Mouse (Mus musculus) neural tube, embryonic 13.5 days (tissue): ENCODE measurements around the gene Avil. TPM values are rescaled to one million over a fixed set of nuclear protein-coding genes. Genes with fewer than 3 reads are reported as not detected.
A peak's percentile ranks its signal among the peaks of the same experiment; 100 is the strongest.

ENCODE experiments used
- ATAC-seq: fragments of 200-750 bp; cut with Nextera tagmentation; 2 replicates; pipeline ENCODE4 v1.8.0; 2017; ENCODE audit warnings: low read depth, mild to moderate bottlenecking, moderate TSS enrichment, moderate library complexity
- H3K27ac ChIP-seq: fragments of 300-500 bp; sonication (generic); replicated peaks from 2 replicates; pipeline ENCODE4 v1.5.1; 2015; ENCODE audit warnings: moderate library complexity, mild to moderate bottlenecking, inconsistent platforms
- H3K27me3 ChIP-seq: fragments of 300-500 bp; sonication (generic); 2 replicates; pipeline ENCODE4 v1.6.1; 2015; ENCODE audit warnings: mild to moderate bottlenecking, inconsistent platforms
- H3K36me3 ChIP-seq: fragments of 300-500 bp; sonication (generic); 2 replicates; pipeline ENCODE4 v1.6.1; 2015; ENCODE audit warnings: mild to moderate bottlenecking, inconsistent platforms
- H3K4me1 ChIP-seq: fragments of 300-500 bp; sonication (generic); replicated peaks from 2 replicates; pipeline ENCODE4 v1.6.1; 2015; ENCODE audit warnings: inconsistent platforms
- H3K4me2 ChIP-seq: fragments of 300-500 bp; sonication (generic); 2 replicates; pipeline ENCODE4 v1.6.1; 2015; ENCODE audit warnings: inconsistent platforms, mild to moderate bottlenecking, moderate library complexity
- H3K4me3 ChIP-seq: fragments of 300-500 bp; sonication (generic); 2 replicates; pipeline ENCODE4 v1.5.1; 2015; ENCODE audit warnings: mild to moderate bottlenecking, inconsistent platforms
- H3K9ac ChIP-seq: fragments of 300-500 bp; sonication (generic); 2 replicates; pipeline ENCODE4 v1.6.1; 2015; ENCODE audit warnings: moderate library complexity, mild to moderate bottlenecking, inconsistent platforms
- H3K9me3 ChIP-seq: fragments of 300-500 bp; sonication (generic); 2 replicates; pipeline ENCODE4 v1.6.1; 2016; ENCODE audit warnings: inconsistent platforms
- WGBS: fragments of 180-500 bp; shearing (Covaris S2); methylation state at CpG from one replicate; pipeline ENCODE4 v1.1.7; 2015; 5-methylcytosine and 5-hydroxymethylcytosine counted together
- polyA plus RNA-seq: library from polyadenylated mRNA; unstranded; fragments of >200 nt; fragmentation: Nextera tagmentation; extraction: Ambion mirVana; gene quantifications from 2 replicates; pipeline ENCODE4 v1.2.1, GENCODE M21; 2015

Gene Avil
- polyA plus RNA-seq, 1 experiment from 2014 or later: 36.0 TPM

GRCm38 (mm10) chr10:127001297-127001696 is 788 bp downstream of the Avil start:
- H3K36me3 ChIP-seq: peaks cover 35% of the 10 kb centered on the region
- no peaks in the 10 kb centered on the region for H3K27me3 ChIP-seq
- H3K4me3 ChIP-seq: no peak overlapping the region
- H3K4me1 ChIP-seq: no peaks in the 10 kb centered on the region
- no peak overlapping the region for H3K4me2 ChIP-seq
- ATAC-seq: no peak
- H3K9ac ChIP-seq: no peak overlapping the region
- WGBS: 90% methylated on average over 9 of the region's 9 CpGs
- no peaks in the 10 kb centered on the region for H3K9me3 ChIP-seq
- H3K27ac ChIP-seq: no peak overlapping the region

- Histone ChIP-seq H3K27me3 (no peaks in the 10 kb centered on the region), H3K4me2 (no peak overlapping the region), H3K27ac (no peak overlapping the region), H3K4me3 (no peak overlapping the region), H3K9me3 (no peaks in the 10 kb centered on the region), H3K36me3 (peaks cover 35% of the 10 kb centered on the region), H3K9ac (no peak overlapping the region), H3K4me1 (no peaks in the 10 kb centered on the region)
- no peak for ATAC-seq
- 55% methylated on average over 1 of the region's 1 CpGs for WGBS
These were observed 1.5 kb downstream of the Avil start for GRCm38 (mm10) chr10:127002056-127002455.

- Histone ChIP-seq H3K4me3 (no peak overlapping the region), H3K27ac (no peak overlapping the region), H3K9me3 (no peaks in the 10 kb centered on the region), H3K9ac (no peak overlapping the region), H3K36me3 (peaks cover 28% of the 10 kb centered on the region), H3K4me2 (no peak overlapping the region), H3K27me3 (no peaks in the 10 kb centered on the region), H3K4me1 (no peaks in the 10 kb centered on the region)
- WGBS: 90% methylated on average over 5 of the region's 5 CpGs
- no peak for ATAC-seq
These were observed 2.3 kb downstream of the Avil start for GRCm38 (mm10) chr10:127002765-127003164.

GRCm38 (mm10) chr10:127003334-127003733 is 2.8 kb downstream of the Avil start:
- Histone ChIP-seq H3K9me3 (no peaks in the 10 kb centered on the region), H3K27ac (no peak overlapping the region), H3K4me2 (no peak overlapping the region), H3K4me3 (no peak overlapping the region), H3K9ac (no peak overlapping the region), H3K36me3 (peaks cover 22% of the 10 kb centered on the region), H3K4me1 (no peaks in the 10 kb centered on the region), H3K27me3 (no peaks in the 10 kb centered on the region)
- no peak for ATAC-seq
- 90% methylated on average over 8 of the region's 8 CpGs for WGBS

GRCm38 (mm10) chr10:127003806-127004205 is 3.3 kb downstream of the Avil start:
- Histone ChIP-seq H3K4me1 (no peaks in the 10 kb centered on the region), H3K4me3 (no peak overlapping the region), H3K27ac (no peak overlapping the region), H3K27me3 (no peaks in the 10 kb centered on the region), H3K9me3 (no peaks in the 10 kb centered on the region), H3K36me3 (peaks cover 17% of the 10 kb centered on the region), H3K9ac (no peak overlapping the region), H3K4me2 (no peak overlapping the region)
- ATAC-seq: no peak
- WGBS: 75% methylated on average over 7 of the region's 7 CpGs

GRCm38 (mm10) chr10:127016488-127016887 is 16.0 kb downstream of the Avil start:
- no peak overlapping the region for H3K4me3 ChIP-seq
- no peak overlapping the region for H3K27ac ChIP-seq
- H3K36me3 ChIP-seq: peaks cover 11% of the 10 kb centered on the region; the same call in 1 of the 2 replicates
- 63% methylated on average over 5 of the region's 5 CpGs for WGBS
- H3K9me3 ChIP-seq: no peaks in the 10 kb centered on the region
- no peak overlapping the region for H3K9ac ChIP-seq
- H3K4me1 ChIP-seq: no peaks in the 10 kb centered on the region
- no peaks in the 10 kb centered on the region for H3K27me3 ChIP-seq
- no peak for ATAC-seq
- no peak overlapping the region for H3K4me2 ChIP-seq

- peaks cover 16% of the 10 kb centered on the region for H3K36me3 ChIP-seq
- no peak overlapping the region for H3K4me2 ChIP-seq
- 19% methylated on average over 2 of the region's 2 CpGs for WGBS
- no peaks in the 10 kb centered on the region for H3K9me3 ChIP-seq
- H3K4me1 ChIP-seq: no peaks in the 10 kb centered on the region
- no peaks in the 10 kb centered on the region for H3K27me3 ChIP-seq
- ATAC-seq: no peak
- no peak overlapping the region for H3K9ac ChIP-seq
- H3K27ac ChIP-seq: no peak overlapping the region
- no peak overlapping the region for H3K4me3 ChIP-seq
These were observed 16.6 kb downstream of the Avil start for GRCm38 (mm10) chr10:127017071-127017470.

- Histone ChIP-seq H3K4me1 (no peaks in the 10 kb centered on the region), H3K27me3 (no peaks in the 10 kb centered on the region), H3K4me2 (no peak overlapping the region), H3K9ac (no peak overlapping the region), H3K36me3 (peaks cover 28% of the 10 kb centered on the region), H3K27ac (no peak overlapping the region), H3K9me3 (no peaks in the 10 kb centered on the region), H3K4me3 (no peak overlapping the region)
- ATAC-seq: no peak
- 75% methylated on average over 16 of the region's 16 CpGs for WGBS
These were observed 17.9 kb downstream of the Avil start for GRCm38 (mm10) chr10:127018422-127018821.

GRCm38 (mm10) chr10:127030336-127031296 is 30.1 kb downstream of the Avil start, which contains the start of gene Tsfm:
Gene Tsfm, minus strand, starts transcription at chr10:127030840.
- no peaks in the 10 kb centered on the region for H3K9me3 ChIP-seq
- peaks cover 12% of the 10 kb centered on the region for H3K4me1 ChIP-seq
- peak; percentile 87 for ATAC-seq
- no peaks in the 10 kb centered on the region for H3K27me3 ChIP-seq
- 6% methylated on average over 56 of the region's 56 CpGs for WGBS
- peak within 1 kb of the TSS; percentile 91 for H3K4me2 ChIP-seq
- peaks cover 36% of the 10 kb centered on the region for H3K36me3 ChIP-seq
- peak within 1 kb of the TSS; percentile 78 for H3K27ac ChIP-seq
- peak within 1 kb of the TSS; percentile 83 for H3K4me3 ChIP-seq
- peak within 1 kb of the TSS; percentile 92 for H3K9ac ChIP-seq

- no peak for ATAC-seq
- peaks cover 12% of the 10 kb centered on the region for H3K4me1 ChIP-seq
- no peak overlapping the region for H3K4me2 ChIP-seq
- H3K36me3 ChIP-seq: peaks cover 9% of the 10 kb centered on the region
- H3K27me3 ChIP-seq: no peaks in the 10 kb centered on the region
- H3K9ac ChIP-seq: no peak overlapping the region
- H3K4me3 ChIP-seq: no peak overlapping the region
- H3K27ac ChIP-seq: no peak overlapping the region
- 76% methylated on average over 8 of the region's 8 CpGs for WGBS
- no peaks in the 10 kb centered on the region for H3K9me3 ChIP-seq
These were observed 32.8 kb downstream of the Avil start for GRCm38 (mm10) chr10:127033301-127033741.

- ATAC-seq: no peak
- H3K9ac ChIP-seq: no peak overlapping the region
- H3K36me3 ChIP-seq: no peaks in the 10 kb centered on the region
- no peak overlapping the region for H3K4me3 ChIP-seq
- 85% methylated on average over 12 of the region's 12 CpGs for WGBS
- peaks cover 15% of the 10 kb centered on the region for H3K27me3 ChIP-seq
- H3K4me1 ChIP-seq: peaks cover 6% of the 10 kb centered on the region; the same call in 1 of the 2 replicates
- H3K27ac ChIP-seq: no peak overlapping the region
- H3K4me2 ChIP-seq: no peak overlapping the region
- no peaks in the 10 kb centered on the region for H3K9me3 ChIP-seq
These were observed 35.8 kb downstream of the Avil start for GRCm38 (mm10) chr10:127036273-127036672.

- H3K9ac ChIP-seq: no peak overlapping the region
- H3K4me2 ChIP-seq: no peak overlapping the region
- peaks cover 15% of the 10 kb centered on the region for H3K27me3 ChIP-seq
- no peak overlapping the region for H3K4me3 ChIP-seq
- no peak for ATAC-seq
- WGBS: 70% methylated on average over 12 of the region's 12 CpGs
- no peaks in the 10 kb centered on the region for H3K36me3 ChIP-seq
- peaks cover 12% of the 10 kb centered on the region for H3K4me1 ChIP-seq
- no peak overlapping the region for H3K27ac ChIP-seq
- no peaks in the 10 kb centered on the region for H3K9me3 ChIP-seq
These were observed 37.1 kb downstream of the Avil start for GRCm38 (mm10) chr10:127037641-127038040.
